Mouse (Mus musculus) heart, adult 2 months (tissue): ENCODE data around the gene Cep295nl. TPM values are rescaled to one million over a fixed set of nuclear protein-coding genes. Genes with fewer than 3 reads are reported as not detected.

ENCODE experiments used
- DNase-seq, 2 experiments: peaks; one replicate each; pipeline ENCODE4 v3.0.0; 2021
- H3K27ac ChIP-seq: fragments of 200-600 bp; 2 replicates; pipeline ENCODE4 v1.8.1; 2022
- H3K27me3 ChIP-seq: fragments of 200-500 bp; 2 replicates; pipeline ENCODE4 v1.6.1; 2012; ENCODE audit warnings: mild to moderate bottlenecking, low read length, inconsistent platforms, mixed read lengths; ENCODE audit not compliant: control insufficient read depth, insufficient read depth
- H3K36me3 ChIP-seq: fragments of 200-500 bp; 2 replicates; pipeline ENCODE4 v1.6.1; 2012; ENCODE audit warnings: low read length, inconsistent platforms; ENCODE audit not compliant: control insufficient read depth, insufficient read depth
- H3K4me1 ChIP-seq: fragments of 200-500 bp; 2 replicates; pipeline ENCODE4 v1.6.1; 2011; ENCODE audit warnings: low read length; ENCODE audit not compliant: control insufficient read depth, insufficient read depth
- H3K4me3 ChIP-seq: fragments of 200-600 bp; 2 replicates; pipeline ENCODE4 v1.8.1; 2022
- H3K79me2 ChIP-seq: fragments of 200-500 bp; replicated peaks from 2 replicates; pipeline ENCODE4 v1.6.1; 2012; ENCODE audit warnings: mild to moderate bottlenecking, inconsistent platforms, low read length, moderate library complexity, mixed read lengths; ENCODE audit not compliant: control insufficient read depth, insufficient read depth
- H3K9ac ChIP-seq: fragments of 200-500 bp; 2 replicates; pipeline ENCODE4 v1.6.1; 2012; ENCODE audit warnings: low read depth, mild to moderate bottlenecking, control low read depth, inconsistent platforms, low read length, mixed read lengths
- CTCF ChIP-seq: fragments of 200-600 bp; IDR thresholded peaks from 2 replicates; pipeline ENCODE4 v1.8.1; 2022; ENCODE audit warnings: antibody characterized with exemption, mild to moderate bottlenecking, moderate library complexity
- EP300 ChIP-seq: fragments of 200-500 bp; IDR thresholded peaks from 2 replicates; pipeline ENCODE4 v1.6.1; 2011; ENCODE audit warnings: low read depth, low read length, control low read depth; ENCODE audit not compliant: insufficient read depth
- POLR2A ChIP-seq: fragments of 200-500 bp; IDR thresholded peaks from 2 replicates; pipeline ENCODE4 v1.6.1; 2011; ENCODE audit warnings: mild to moderate bottlenecking, low read depth, low read length, control low read depth; ENCODE audit not compliant: insufficient read depth
- WGBS: fragments of 180-500 bp; shearing (Covaris S2); methylation state at CpG from one replicate; pipeline ENCODE4 v1.1.7; 2018; 5-methylcytosine and 5-hydroxymethylcytosine counted together
- intact Hi-C: fragments of 180-260 bp; cut with DNase I; formaldehyde crosslinking; loops from one replicate; pipeline ENCODE4 v1.15.1; 2025
- polyA plus RNA-seq: library from polyadenylated mRNA; depleted of rRNA; stranded (reverse); fragments of >200 nt; gene quantifications from 2 replicates; pipeline ENCODE4 v1.2.3, GENCODE M21; 2012
- total RNA-seq, 2 experiments: library from RNA; stranded (reverse); gene quantifications; 2 replicates each; pipeline ENCODE4 v1.2.3; 2021

Gene Cep295nl
- total and polyA plus RNA-seq, 3 experiments: 0.18 to 0.65 (median 0.32) TPM

DNA sequence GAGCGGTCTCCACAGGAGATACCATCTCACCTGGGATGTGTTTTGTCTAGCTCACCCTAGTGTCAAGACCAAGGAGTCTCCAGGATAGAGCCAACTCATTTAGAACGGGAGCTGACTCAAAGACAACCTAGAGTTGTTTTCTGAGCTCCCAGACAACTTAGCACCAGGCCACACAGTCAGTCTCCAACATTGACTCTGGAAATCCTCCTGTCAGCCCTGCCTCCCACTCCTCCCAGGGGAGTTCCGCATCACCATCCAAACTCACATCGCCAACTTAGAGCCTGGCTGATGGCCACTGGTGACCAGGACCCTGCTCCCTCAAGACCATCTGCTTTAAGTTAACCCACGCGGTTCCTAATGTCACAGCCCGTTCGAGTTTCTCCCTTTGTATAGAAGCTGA is 33.2 kb upstream of the Cep295nl start:
- no peaks in the 10 kb centered on the region for H3K79me2 ChIP-seq
- WGBS: 46% methylated on average over 8 of the region's 8 CpGs
- no peaks in the 10 kb centered on the region for H3K36me3 ChIP-seq
- no peaks in the 10 kb centered on the region for H3K27me3 ChIP-seq
- no peak overlapping the region for H3K9ac ChIP-seq
- peak in 1 of 2 experiments; percentile 13 for DNase-seq
- intact Hi-C loops: no loop called here
- TF ChIP-seq EP300 (no peak), CTCF (no peak), POLR2A (no peak)
- H3K4me1 ChIP-seq: peaks cover 1% of the 10 kb centered on the region; the same call in 1 of the 2 replicates
- no peak overlapping the region for H3K4me3 ChIP-seq
- H3K27ac ChIP-seq: no peak overlapping the region

DNA sequence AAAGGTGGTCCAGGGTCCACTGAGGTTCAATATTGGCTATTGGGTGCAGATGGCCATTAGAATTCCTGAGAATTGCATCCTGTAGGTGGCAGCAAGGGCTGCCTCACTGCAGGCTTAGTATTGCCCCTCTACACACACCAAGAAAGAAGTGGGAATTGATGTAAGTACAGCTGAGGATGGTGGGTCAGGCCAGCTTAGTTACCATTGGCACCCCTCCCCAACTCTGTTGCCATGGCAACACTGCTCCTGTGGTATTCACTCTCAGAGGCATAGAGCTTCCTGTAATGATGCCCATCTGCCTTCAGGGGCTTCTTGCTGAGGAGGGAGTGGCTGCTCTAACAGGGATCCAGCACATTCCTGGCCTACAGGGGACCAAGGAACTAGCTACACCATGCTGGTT is 32.7 kb upstream of the Cep295nl start:
- Histone ChIP-seq H3K9ac (no peak overlapping the region), H3K79me2 (no peaks in the 10 kb centered on the region), H3K27me3 (no peaks in the 10 kb centered on the region), H3K4me1 (peaks cover 1% of the 10 kb centered on the region; the same call in 1 of the 2 replicates), H3K27ac (no peak overlapping the region), H3K4me3 (no peak overlapping the region), H3K36me3 (no peaks in the 10 kb centered on the region)
- TF ChIP-seq CTCF: 0 out of 2 replicates have a peak, but pooled peaks have one; percentile 7
- TF ChIP-seq EP300: no peak
- intact Hi-C loops: no loop called here
- DNase-seq: peak in 1 of 2 experiments; percentile 13

DNA sequence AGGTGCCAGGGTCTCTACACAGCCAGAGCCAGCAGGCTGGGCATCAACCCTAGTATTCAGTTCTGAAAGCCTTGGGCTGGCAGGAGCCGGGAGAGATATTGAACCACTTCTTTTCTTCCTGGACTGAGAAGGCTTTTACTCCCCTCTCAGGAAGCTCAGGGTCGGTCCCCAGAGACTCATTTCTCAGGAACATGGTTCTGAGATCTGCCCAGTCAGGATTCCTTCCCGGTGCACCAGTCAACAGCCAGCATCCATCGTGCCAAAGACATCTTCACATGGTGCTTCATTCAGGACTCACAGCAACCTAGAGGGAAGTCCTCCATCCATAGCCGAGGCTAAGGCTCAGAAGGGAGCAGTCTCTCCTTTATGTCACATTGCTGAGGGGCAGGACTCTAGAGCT is 32.2 kb upstream of the Cep295nl start:
- H3K9ac ChIP-seq: no peak overlapping the region
- intact Hi-C loops: no loop called here
- TF ChIP-seq POLR2A (no peak), EP300 (no peak), CTCF (no peak)
- H3K27me3 ChIP-seq: no peaks in the 10 kb centered on the region
- H3K79me2 ChIP-seq: no peaks in the 10 kb centered on the region
- no peaks in the 10 kb centered on the region for H3K36me3 ChIP-seq
- no peak overlapping the region for H3K4me3 ChIP-seq
- DNase-seq: peak in 1 of 2 experiments; percentile 10
- H3K27ac ChIP-seq: no peak overlapping the region
- H3K4me1 ChIP-seq: peaks cover under 1% of the 10 kb centered on the region; the same call in 1 of the 2 replicates
- 62% methylated on average over 5 of the region's 5 CpGs for WGBS

- 60% methylated on average over 7 of the region's 7 CpGs for WGBS
- Histone ChIP-seq H3K4me1 (no peaks in the 10 kb centered on the region), H3K79me2 (no peaks in the 10 kb centered on the region), H3K27ac (no peak overlapping the region), H3K9ac (no peak overlapping the region), H3K4me3 (no peak overlapping the region), H3K27me3 (no peaks in the 10 kb centered on the region), H3K36me3 (no peaks in the 10 kb centered on the region)
- no peak for TF ChIP-seq CTCF
- TF ChIP-seq POLR2A: no peak
- no peak for TF ChIP-seq EP300
- intact Hi-C loops: no loop called here
- DNase-seq: no peak
Observed at GRCm38 (mm10) chr11:118372641-118373040, 30.3 kb upstream of the Cep295nl start.

- H3K4me3 ChIP-seq: no peak overlapping the region
- no peak overlapping the region for H3K9ac ChIP-seq
- 69% methylated on average over 7 of the region's 7 CpGs for WGBS
- intact Hi-C loops: no loop called here
- no peak overlapping the region for H3K27ac ChIP-seq
- no peaks in the 10 kb centered on the region for H3K79me2 ChIP-seq
- TF ChIP-seq EP300: no peak
- TF ChIP-seq POLR2A: no peak
- TF ChIP-seq CTCF: no peak
- H3K4me1 ChIP-seq: no peaks in the 10 kb centered on the region
- no peaks in the 10 kb centered on the region for H3K36me3 ChIP-seq
- peak in 1 of 2 experiments; percentile 17 for DNase-seq
- H3K27me3 ChIP-seq: no peaks in the 10 kb centered on the region
Observed at GRCm38 (mm10) chr11:118371876-118372275, 29.6 kb upstream of the Cep295nl start.

DNA sequence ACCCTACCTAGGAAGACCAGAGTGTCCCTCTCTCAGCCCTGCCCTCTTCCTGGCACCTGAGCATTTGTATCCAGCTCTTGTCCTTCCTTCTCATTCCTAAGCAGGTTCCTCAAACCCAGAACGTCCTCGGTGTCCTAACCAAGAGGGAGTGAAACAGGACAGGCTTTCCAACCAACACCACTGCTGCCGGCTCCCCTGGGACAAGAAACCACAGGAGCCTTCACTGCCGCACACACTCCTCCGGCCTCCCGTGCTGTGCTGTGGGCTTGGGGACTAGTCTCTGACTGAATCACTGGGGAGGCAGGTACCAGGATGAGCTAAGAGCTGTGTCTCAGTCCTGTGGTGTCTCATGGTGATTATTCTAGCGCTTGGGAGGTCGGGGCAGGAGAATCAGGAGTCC is 27.4 kb upstream of the Cep295nl start:
- DNase-seq: peak in 1 of 2 experiments; percentile 12
- Histone ChIP-seq H3K4me3 (no peak overlapping the region), H3K9ac (no peak overlapping the region), H3K27ac (no peak overlapping the region), H3K36me3 (no peaks in the 10 kb centered on the region), H3K79me2 (no peaks in the 10 kb centered on the region), H3K4me1 (peaks cover 2% of the 10 kb centered on the region; the same call in 1 of the 2 replicates), H3K27me3 (no peaks in the 10 kb centered on the region)
- WGBS: 70% methylated on average over 8 of the region's 8 CpGs
- TF ChIP-seq CTCF: no peak
- no peak for TF ChIP-seq EP300
- intact Hi-C loops: no loop called here
